Mouse (Mus musculus) kidney, embryonic 14.5 days (tissue): Measurements from ENCODE around the gene Tbl2. TPM values are rescaled to one million over a fixed set of nuclear protein-coding genes. Genes with fewer than 3 reads are reported as not detected.

Experiments
- ATAC-seq: fragments of 200-750 bp; cut with Nextera tagmentation; 2 replicates; pipeline ENCODE4 v1.8.0; 2017; ENCODE audit warnings: moderate number of reproducible peaks, mild to moderate bottlenecking, moderate TSS enrichment, moderate library complexity; ENCODE audit not compliant: low FRiP score, low TSS enrichment
- H3K27ac ChIP-seq: fragments of 300-500 bp; sonication (generic); 2 replicates; pipeline ENCODE4 v1.5.1; 2014; ENCODE audit warnings: low read depth, mild to moderate bottlenecking, low read length, moderate library complexity, mixed read lengths
- H3K27me3 ChIP-seq: fragments of 300-500 bp; sonication (generic); 2 replicates; pipeline ENCODE4 v1.6.1; 2014; ENCODE audit warnings: mild to moderate bottlenecking, low read length; ENCODE audit not compliant: control insufficient read depth, insufficient read depth
- H3K36me3 ChIP-seq: fragments of 300-500 bp; sonication (generic); 2 replicates; pipeline ENCODE4 v1.6.1; 2014; ENCODE audit warnings: low read length, mixed read lengths; ENCODE audit not compliant: control insufficient read depth, insufficient read depth
- H3K4me1 ChIP-seq: fragments of 300-500 bp; sonication (generic); 2 replicates; pipeline ENCODE4 v1.6.1; 2014; ENCODE audit warnings: low read length, mixed read lengths; ENCODE audit not compliant: control insufficient read depth, insufficient read depth
- H3K4me2 ChIP-seq: fragments of 300-500 bp; sonication (generic); replicated peaks from 2 replicates; pipeline ENCODE4 v1.6.1; 2014; ENCODE audit warnings: low read depth, mild to moderate bottlenecking, low read length
- H3K4me3 ChIP-seq: fragments of 300-500 bp; sonication (generic); 2 replicates; pipeline ENCODE4 v1.5.1; 2014; ENCODE audit warnings: mild to moderate bottlenecking, low read length
- H3K9ac ChIP-seq: fragments of 300-500 bp; sonication (generic); 2 replicates; pipeline ENCODE4 v1.6.1; 2014; ENCODE audit warnings: low read depth, mild to moderate bottlenecking, low read length, moderate library complexity
- H3K9me3 ChIP-seq: fragments of 300-500 bp; sonication (generic); 2 replicates; pipeline ENCODE4 v1.6.1; 2016; ENCODE audit warnings: low read length; ENCODE audit not compliant: control insufficient read depth
- WGBS: fragments of 180-500 bp; shearing (Covaris S2); extraction: QIAGEN DNeasy Blood & Tissue Kit; methylation state at CpG from one replicate; pipeline ENCODE4 v1.1.7; 2014; 5-methylcytosine and 5-hydroxymethylcytosine counted together
- polyA plus RNA-seq: library from polyadenylated mRNA; unstranded; fragments of >200 nt; fragmentation: Nextera tagmentation; extraction: Ambion mirVana; gene quantifications from 2 replicates; pipeline ENCODE4 v1.2.1, GENCODE M21; 2014

Tbl2 gene
- 11.9 and 24.5 TPM in 2 replicates for polyA plus RNA-seq

DNA sequence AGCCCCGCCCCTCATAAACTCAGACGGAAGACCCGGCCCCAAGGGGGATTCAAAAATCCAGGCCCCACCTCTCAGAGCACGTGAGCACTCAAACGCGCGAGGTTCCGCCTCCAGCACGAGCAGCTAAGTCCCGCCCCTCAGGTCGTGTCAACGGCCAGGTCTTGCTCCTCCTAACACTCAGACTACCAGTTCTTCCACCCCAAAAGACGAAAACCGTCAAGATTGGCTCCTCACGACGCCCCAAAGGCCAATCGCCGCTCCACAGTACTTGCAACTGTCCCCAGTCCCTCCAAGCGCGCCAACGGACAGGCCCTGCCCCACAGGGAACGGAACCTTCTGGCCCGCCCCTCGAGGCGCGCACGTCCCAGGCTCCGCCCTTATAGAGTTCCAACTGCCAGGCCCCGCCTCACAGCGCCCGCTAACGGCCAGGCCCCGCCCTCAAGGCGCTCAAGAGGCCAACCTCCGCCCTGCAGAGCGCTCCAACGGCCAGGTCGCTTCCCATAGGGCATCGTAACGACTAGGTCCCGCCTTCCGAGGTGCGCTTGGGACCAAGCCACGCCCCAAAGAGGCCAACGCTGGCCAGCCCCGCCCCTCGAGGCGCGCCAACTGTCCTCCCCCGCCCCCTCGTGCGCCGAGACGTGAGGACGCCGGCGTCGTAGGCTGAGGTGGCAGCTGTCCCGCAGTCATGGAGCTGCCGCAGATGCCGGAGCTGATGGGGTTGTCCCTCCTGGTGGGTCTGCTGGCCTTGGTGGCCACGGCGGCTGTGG lies at the start of gene Tbl2:
Gene Tbl2 (plus strand): TSS at position 605 of the 767 bp plus-strand sequence.
- H3K9ac ChIP-seq, result peak within 1 kb of the TSS; percentile 70
- peaks cover 3% of the 10 kb centered on the region; the same call in 1 of the 2 replicates for H3K4me1 ChIP-seq
- peak; percentile 98 for ATAC-seq
- H3K4me2 ChIP-seq, result peak within 1 kb of the TSS; percentile 67
- H3K9me3 ChIP-seq, result no peaks in the 10 kb centered on the region
- H3K27ac ChIP-seq, result peak within 1 kb of the TSS; percentile 89
- peaks cover 15% of the 10 kb centered on the region for H3K36me3 ChIP-seq
- H3K27me3 ChIP-seq, result no peaks in the 10 kb centered on the region
- WGBS, result under 1% methylated on average over 51 of the region's 63 CpGs
- peak within 1 kb of the TSS; percentile 69 for H3K4me3 ChIP-seq

DNA sequence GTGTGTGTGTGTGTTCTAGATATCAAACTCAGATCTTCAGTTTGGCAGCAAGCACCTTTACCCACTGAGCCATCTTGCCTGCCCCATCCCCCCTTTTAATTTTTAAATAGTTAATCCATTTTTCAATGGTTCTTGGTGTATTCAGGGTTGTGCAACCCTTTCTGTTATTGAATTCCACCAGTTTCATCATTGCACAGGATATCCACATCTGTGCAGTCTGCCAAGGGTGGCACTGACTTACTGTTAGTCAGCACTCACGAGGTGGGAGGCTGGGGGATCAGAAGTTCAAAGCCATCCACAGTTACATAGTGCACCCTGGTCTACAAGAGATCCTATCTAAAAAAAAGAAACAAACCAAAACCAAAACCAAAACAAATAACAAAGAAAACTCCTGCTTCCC lies 48.5 kb upstream of the Tbl2 start:
- WGBS, result 62% methylated on average over 1 of the region's 1 CpGs
- Histone ChIP-seq H3K4me2 (no peak overlapping the region), H3K9ac (no peak overlapping the region), H3K27me3 (peaks cover 5% of the 10 kb centered on the region; the same call in 1 of the 2 replicates), H3K4me1 (no peaks in the 10 kb centered on the region), H3K27ac (no peak overlapping the region), H3K36me3 (no peaks in the 10 kb centered on the region), H3K9me3 (no peaks in the 10 kb centered on the region), H3K4me3 (no peak overlapping the region)
- no peak for ATAC-seq

DNA sequence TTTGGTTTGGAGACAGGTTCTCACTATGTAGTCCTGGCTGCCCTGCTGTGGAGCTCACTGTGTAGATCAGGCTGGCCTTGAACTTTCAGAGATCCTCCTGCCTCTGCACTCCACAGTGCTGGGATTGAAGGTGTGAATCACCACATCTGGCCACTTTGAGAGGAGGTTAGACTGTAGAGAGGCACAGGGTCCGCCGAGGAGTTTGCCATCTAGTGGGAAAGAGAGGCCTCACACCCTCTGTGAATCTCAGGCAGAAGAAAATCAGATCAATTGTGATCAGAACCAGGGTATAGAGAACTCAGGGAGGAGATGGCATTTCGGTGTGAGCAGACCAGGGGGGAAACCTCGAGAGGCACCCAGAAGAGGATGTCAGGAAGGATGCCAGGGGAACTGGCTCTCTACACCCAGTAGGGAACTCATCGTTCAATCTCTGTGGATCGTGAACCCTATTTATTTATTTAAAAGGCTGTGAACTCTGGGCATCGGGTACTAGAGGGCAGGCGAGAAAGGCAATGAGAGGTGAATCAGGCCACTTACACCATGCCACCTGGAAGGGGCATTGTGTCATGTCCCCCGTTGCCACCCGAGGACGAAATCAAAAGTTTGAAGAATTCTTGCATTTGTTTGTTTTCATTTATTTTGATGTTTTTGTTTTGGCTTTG lies 45.3 kb upstream of the Tbl2 start:
- Histone ChIP-seq H3K4me1 (no peaks in the 10 kb centered on the region), H3K27ac (no peak overlapping the region), H3K4me2 (no peak overlapping the region), H3K27me3 (peaks cover 26% of the 10 kb centered on the region), H3K4me3 (no peak overlapping the region), H3K9me3 (no peaks in the 10 kb centered on the region), H3K9ac (no peak overlapping the region), H3K36me3 (no peaks in the 10 kb centered on the region)
- WGBS, result 68% methylated on average over 11 of the region's 11 CpGs
- no peak for ATAC-seq

DNA sequence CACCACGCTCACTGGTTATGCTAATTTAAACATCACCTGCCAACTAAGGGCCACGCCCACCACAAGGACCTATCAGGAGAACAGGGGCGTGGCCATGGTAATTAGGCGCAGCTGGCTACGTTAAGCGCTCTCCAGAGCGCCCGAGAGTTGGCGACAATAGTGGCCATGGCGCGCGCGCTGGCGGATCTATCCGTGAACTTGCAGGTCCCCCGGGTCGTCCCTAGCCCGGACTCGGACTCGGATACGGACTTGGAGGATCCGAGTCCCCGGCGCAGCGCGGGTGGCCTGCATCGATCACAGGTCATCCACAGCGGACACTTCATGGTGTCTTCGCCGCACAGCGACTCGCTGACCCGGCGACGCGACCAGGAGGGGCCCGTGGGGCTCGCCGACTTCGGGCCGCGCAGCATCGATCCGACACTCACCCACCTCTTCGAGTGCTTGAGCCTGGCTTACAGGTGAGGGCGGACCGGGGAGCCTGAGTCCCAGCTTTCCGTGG lies 42.6 kb upstream of the Tbl2 start:
- H3K27me3 ChIP-seq, result peaks cover 26% of the 10 kb centered on the region
- no peaks in the 10 kb centered on the region for H3K36me3 ChIP-seq
- no peaks in the 10 kb centered on the region for H3K9me3 ChIP-seq
- no peak overlapping the region for H3K27ac ChIP-seq
- H3K4me1 ChIP-seq, result no peaks in the 10 kb centered on the region
- peak overlapping the region; percentile 81 for H3K4me2 ChIP-seq
- under 1% methylated on average over 48 of the region's 48 CpGs for WGBS
- H3K9ac ChIP-seq, result peak overlapping the region; percentile 55; the same call in 1 of the 2 replicates
- H3K4me3 ChIP-seq, result peak overlapping the region; percentile 52
- ATAC-seq, result peak; percentile 82

DNA sequence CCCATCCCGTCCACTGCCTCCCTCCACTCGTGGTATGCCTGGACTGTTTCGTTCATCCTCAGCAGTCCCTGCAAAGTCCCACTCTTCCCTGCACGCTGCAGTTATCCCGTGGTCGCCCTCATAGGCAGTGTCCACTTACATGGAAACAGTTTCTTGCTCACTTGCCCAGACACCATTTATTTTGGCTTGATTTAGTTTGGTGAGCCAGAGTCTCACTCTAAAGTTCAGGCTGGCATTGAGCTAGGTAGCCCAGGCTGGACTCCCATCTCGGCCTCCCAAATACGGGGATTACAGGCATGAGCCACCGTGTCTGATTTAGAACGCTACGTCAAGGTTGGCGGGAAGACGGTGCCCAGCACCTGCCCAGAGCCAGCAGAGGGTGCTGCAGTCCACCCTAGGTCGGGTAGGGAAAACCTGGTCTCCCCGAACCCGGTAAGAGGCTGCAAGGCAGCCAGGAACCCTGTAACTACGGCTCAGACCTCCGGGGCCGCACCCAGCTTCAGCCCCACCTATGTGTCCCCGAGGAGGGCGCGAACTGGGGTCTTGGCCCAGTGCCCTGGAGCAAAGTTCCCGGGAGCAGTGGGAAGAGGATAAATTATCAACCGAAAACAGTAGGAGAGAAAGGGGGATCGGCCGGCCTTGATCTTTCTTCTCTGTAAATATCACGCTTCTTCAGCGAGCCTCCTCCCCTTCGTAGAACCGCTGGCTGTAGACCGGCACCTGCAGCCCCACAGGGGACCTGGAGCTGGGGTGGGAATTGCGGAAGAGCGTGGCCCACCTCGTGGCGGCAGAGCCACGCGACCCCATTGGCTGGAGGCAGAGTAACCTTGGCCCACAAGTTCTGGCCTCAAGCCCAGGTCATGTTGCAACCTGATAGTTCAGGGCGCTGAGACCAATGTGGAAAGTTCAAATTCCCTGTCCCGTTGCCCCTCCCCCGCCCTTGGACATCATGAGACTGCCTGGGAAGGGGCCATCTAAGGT lies 41.6 kb upstream of the Tbl2 start:
- H3K4me1 ChIP-seq, result no peaks in the 10 kb centered on the region
- peak overlapping the region; percentile 81 for H3K4me2 ChIP-seq
- no peaks in the 10 kb centered on the region for H3K36me3 ChIP-seq
- ATAC-seq, result peak; percentile 51
- no peak overlapping the region; the same call in 1 of the 2 replicates for H3K9ac ChIP-seq
- H3K4me3 ChIP-seq, result peak overlapping the region; percentile 52
- H3K27ac ChIP-seq, result no peak overlapping the region
- WGBS, result 9% methylated on average over 40 of the region's 40 CpGs
- H3K27me3 ChIP-seq, result peaks cover 26% of the 10 kb centered on the region
- H3K9me3 ChIP-seq, result no peaks in the 10 kb centered on the region

DNA sequence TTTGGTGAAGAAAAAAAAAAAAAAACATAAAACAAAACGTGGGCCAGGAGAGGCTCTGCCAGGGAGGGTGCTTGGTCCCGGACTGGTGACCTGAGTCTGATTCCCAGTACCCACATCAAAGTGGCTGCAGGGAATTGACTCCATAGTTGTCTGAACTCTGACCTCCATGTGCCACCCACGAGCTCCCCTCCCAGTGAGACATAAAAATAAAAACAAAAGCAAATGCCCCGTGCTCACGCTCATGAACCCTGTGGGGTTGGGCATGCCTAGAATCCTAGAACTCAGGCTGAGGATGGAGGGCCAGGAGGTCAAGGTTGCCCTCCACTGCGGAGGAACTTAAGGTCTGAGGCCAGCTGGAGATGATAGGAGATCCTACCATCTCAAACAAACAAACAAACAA lies 40.4 kb upstream of the Tbl2 start:
- H3K36me3 ChIP-seq, result no peaks in the 10 kb centered on the region
- peaks cover 26% of the 10 kb centered on the region for H3K27me3 ChIP-seq
- no peak for ATAC-seq
- WGBS, result 49% methylated on average over 6 of the region's 6 CpGs
- no peaks in the 10 kb centered on the region for H3K9me3 ChIP-seq
- H3K4me3 ChIP-seq, result no peak overlapping the region
- no peak overlapping the region for H3K27ac ChIP-seq
- no peaks in the 10 kb centered on the region for H3K4me1 ChIP-seq
- no peak overlapping the region for H3K4me2 ChIP-seq
- H3K9ac ChIP-seq, result no peak overlapping the region

DNA sequence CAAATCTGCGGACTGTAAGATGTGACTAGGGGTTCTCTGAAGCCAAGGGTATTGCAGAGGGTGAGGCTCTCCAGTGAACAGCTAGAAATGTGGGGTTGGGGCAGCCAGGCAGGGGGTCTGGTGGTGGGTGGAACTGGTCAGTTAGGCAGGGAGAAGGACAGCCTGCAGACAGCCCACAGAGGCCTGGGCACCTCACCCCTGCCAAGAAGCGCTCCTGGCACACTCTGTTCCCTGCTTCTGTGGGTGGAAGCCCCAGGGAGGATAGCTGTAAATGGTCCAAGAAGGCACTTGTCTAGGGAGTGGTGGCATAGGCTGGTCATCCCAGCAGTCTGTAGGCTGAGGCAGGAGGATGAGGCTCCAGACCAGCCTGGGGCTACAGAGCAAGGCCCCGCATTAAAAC lies 40.0 kb upstream of the Tbl2 start:
- Histone ChIP-seq H3K9ac (no peak overlapping the region), H3K27me3 (peaks cover 26% of the 10 kb centered on the region), H3K4me3 (no peak overlapping the region), H3K4me1 (no peaks in the 10 kb centered on the region), H3K36me3 (no peaks in the 10 kb centered on the region), H3K4me2 (no peak overlapping the region), H3K9me3 (no peaks in the 10 kb centered on the region), H3K27ac (no peak overlapping the region)
- no peak for ATAC-seq
- 92% methylated on average over 3 of the region's 3 CpGs for WGBS

DNA sequence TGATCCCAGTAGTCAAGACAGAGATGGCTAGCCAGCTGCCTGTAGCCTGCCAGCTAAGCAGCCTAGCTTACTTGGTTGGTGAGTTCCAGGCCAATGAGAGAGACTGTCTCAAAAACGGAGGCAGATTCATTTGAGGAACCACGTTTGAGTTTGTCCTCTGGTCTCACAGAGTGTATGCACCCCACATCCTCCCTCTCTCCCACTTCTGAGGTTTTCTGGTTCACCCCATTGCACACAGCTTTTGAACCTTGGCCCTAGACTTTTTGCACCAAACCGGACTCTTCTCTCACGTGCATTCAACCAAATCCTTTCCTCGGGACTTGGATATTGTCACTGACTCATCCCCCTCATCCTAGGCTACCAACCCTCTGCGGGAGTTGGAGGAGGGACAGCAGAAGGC lies 39.5 kb upstream of the Tbl2 start:
- Histone ChIP-seq H3K27ac (no peak overlapping the region), H3K4me2 (no peak overlapping the region), H3K4me1 (no peaks in the 10 kb centered on the region), H3K9me3 (no peaks in the 10 kb centered on the region), H3K27me3 (peaks cover 26% of the 10 kb centered on the region), H3K4me3 (no peak overlapping the region), H3K9ac (no peak overlapping the region), H3K36me3 (no peaks in the 10 kb centered on the region)
- ATAC-seq, result no peak
- 39% methylated on average over 6 of the region's 6 CpGs for WGBS
